Mouse (Mus musculus) layer of hippocampus, postnatal 10 days (tissue): ENCODE results near the gene Mdfi. TPM values are rescaled to one million over a fixed set of nuclear protein-coding genes. Genes with fewer than 3 reads are reported as not detected.

Experiments
- DNase-seq, 2 experiments: peaks; one replicate each; pipeline ENCODE4 v3.0.0; 2021; ENCODE audit warnings: low spot score in 2 of 2
- total RNA-seq, 2 experiments: library from RNA; stranded (reverse); gene quantifications; 2 replicates each; pipeline ENCODE4 v1.2.3; 2021

The Mdfi gene
- total RNA-seq, 2 experiments from 2014 or later, result 1.3 to 2.0 TPM

DNA sequence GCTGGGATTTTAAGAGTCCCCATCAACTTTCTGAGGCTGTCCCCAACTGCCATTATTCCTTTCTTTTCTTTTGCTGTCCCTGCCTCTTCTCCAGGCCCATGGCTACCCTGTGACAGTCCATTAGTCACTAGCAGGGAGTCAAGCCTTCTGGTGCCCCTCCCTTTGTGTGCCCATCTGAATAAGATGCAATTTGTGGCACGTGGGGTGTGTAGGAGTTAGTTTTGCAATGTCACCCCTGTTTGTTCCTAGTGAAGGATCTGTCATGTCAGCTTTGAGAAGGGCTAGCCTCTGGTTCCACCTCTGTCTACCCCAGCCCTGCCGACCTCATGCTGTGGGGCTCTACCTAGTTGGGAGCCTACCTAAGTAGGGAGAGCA lies 67.4 kb downstream of the Mdfi start:
- DNase-seq, result no peak

DNA sequence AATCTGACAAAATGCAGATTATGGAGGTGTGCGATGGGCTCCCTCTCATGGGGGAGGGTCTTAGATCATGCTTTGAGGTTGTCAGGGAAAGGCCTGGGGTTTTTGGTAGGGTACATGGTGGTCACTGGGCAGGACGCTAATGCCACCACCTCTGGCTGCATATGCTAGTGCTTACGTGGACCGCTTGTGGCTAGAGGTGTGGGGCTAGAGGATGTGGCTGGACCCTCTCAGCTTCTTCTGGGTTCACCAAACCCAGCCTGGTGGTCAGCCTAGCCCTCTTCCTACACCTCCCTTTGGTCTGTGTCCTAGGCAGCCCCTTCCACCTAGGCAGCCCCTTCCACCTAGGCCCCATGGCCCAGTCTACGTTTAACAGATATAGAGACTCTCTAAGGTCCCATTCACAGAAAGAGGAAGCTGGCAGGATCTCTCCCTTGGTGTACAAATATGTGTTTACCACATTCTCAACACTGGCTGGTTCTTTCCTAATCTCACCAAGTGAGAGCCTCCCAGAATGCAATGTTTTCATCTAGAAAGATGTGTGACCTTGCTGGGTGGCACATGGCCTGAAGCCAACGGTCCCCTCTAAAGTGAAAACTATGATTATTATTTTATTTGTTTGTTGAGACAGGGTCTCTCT lies 68.0 kb downstream of the Mdfi start:
- DNase-seq, result no peak

GRCm38 (mm10) chr17:47765986-47766385 lies 68.5 kb downstream of the Mdfi start:
- no peak for DNase-seq

Other genes with a start within 250 kb of the Mdfi start
- 10 to 100 TPM; 24.5 to 24.9 TPM for gene Bysl, start 223.2 kb downstream of the Mdfi start, total RNA-seq
- gene Med20, start 223.1 kb downstream of the Mdfi start, total RNA-seq, result 10 to 100 TPM; 23.9 to 24.8 TPM
- gene Gm20517, start 223.1 kb downstream of the Mdfi start, total RNA-seq, result 10 to 100 TPM in 1 of 2 experiments, 1 to 10 TPM in 1; 6.6 to 10.1 TPM
- 10 to 100 TPM; 11.3 to 13.2 TPM for gene Usp49, start 204.0 kb downstream of the Mdfi start, total RNA-seq
- 100 to 1,000 TPM; 221 to 257 TPM for gene Tomm6, start 146.3 kb downstream of the Mdfi start, total RNA-seq
- gene Frs3, start 145.7 kb downstream of the Mdfi start, total RNA-seq, result 10 to 100 TPM; 31.2 to 31.4 TPM
- 1 to 10 TPM; 4.4 to 5.7 TPM for gene Gm21981, start 140.2 kb downstream of the Mdfi start, total RNA-seq
- 1 to 10 TPM; 1.9 to 4.3 TPM for gene Prickle4, start 140.0 kb downstream of the Mdfi start, total RNA-seq
- gene Pgc, start 107.8 kb downstream of the Mdfi start, total RNA-seq, result not detected
- 10 to 100 TPM in 1 of 2 experiments, 1 to 10 TPM in 1; 8.4 to 12.7 TPM for gene Tfeb, start 97.7 kb downstream of the Mdfi start, total RNA-seq
- 10 to 100 TPM; 51.1 to 57.6 TPM for gene Foxp4, start 90.0 kb upstream of the Mdfi start, total RNA-seq
- not detected for gene 1700122O11Rik, start 203.6 kb upstream of the Mdfi start, total RNA-seq